Mouse (Mus musculus) heart, embryonic 11.5 days (tissue): ENCODE data around the gene Cysrt1. TPM values are rescaled to one million over a fixed set of nuclear protein-coding genes. Genes with fewer than 3 reads are reported as not detected.

Experiments
- ATAC-seq: fragments of 200-750 bp; cut with Nextera tagmentation; replicated peaks from 2 replicates; pipeline ENCODE4 v1.8.0; 2017; ENCODE audit warnings: moderate library complexity; ENCODE audit not compliant: insufficient number of reproducible peaks, low FRiP score, low TSS enrichment
- H3K27ac ChIP-seq: fragments of 300-500 bp; sonication (generic); 2 replicates; pipeline ENCODE4 v1.5.1; 2014; ENCODE audit warnings: mild to moderate bottlenecking, low read depth, low read length
- H3K27me3 ChIP-seq: fragments of 300-500 bp; sonication (generic); 2 replicates; pipeline ENCODE4 v1.6.1; 2014; ENCODE audit warnings: mild to moderate bottlenecking, low read length, mixed read lengths; ENCODE audit not compliant: control insufficient read depth, insufficient read depth
- H3K36me3 ChIP-seq: fragments of 300-500 bp; sonication (generic); 2 replicates; pipeline ENCODE4 v1.6.1; 2014; ENCODE audit warnings: mild to moderate bottlenecking, low read length, moderate library complexity, mixed read lengths; ENCODE audit not compliant: control insufficient read depth, insufficient read depth
- H3K4me1 ChIP-seq: fragments of 300-500 bp; sonication (generic); 2 replicates; pipeline ENCODE4 v1.6.1; 2014; ENCODE audit warnings: low read length; ENCODE audit not compliant: control insufficient read depth, insufficient read depth
- H3K4me2 ChIP-seq: fragments of 300-500 bp; sonication (generic); 2 replicates; pipeline ENCODE4 v1.6.1; 2014; ENCODE audit warnings: mild to moderate bottlenecking, moderate library complexity
- H3K4me3 ChIP-seq: fragments of 300-500 bp; sonication (generic); 2 replicates; pipeline ENCODE4 v1.5.1; 2014; ENCODE audit warnings: low read depth, low read length
- H3K9ac ChIP-seq: fragments of 300-500 bp; sonication (generic); 2 replicates; pipeline ENCODE4 v1.6.1; 2014; ENCODE audit warnings: mild to moderate bottlenecking, low read depth, low read length, moderate library complexity
- H3K9me3 ChIP-seq: fragments of 300-500 bp; sonication (generic); replicated peaks from 2 replicates; pipeline ENCODE4 v1.6.1; 2016; ENCODE audit warnings: low read length; ENCODE audit not compliant: control insufficient read depth
- WGBS: fragments of 180-500 bp; shearing (Covaris S2); extraction: QIAGEN DNeasy Blood & Tissue Kit; methylation state at CpG from one replicate; pipeline ENCODE4 v1.1.7; 2014; ENCODE audit not compliant: insufficient replicate concordance; 5-methylcytosine and 5-hydroxymethylcytosine counted together
- polyA plus RNA-seq: library from polyadenylated mRNA; unstranded; fragments of >200 nt; fragmentation: Nextera tagmentation; extraction: Ambion mirVana; gene quantifications from 2 replicates; pipeline ENCODE4 v1.2.1, GENCODE M21; 2014

Gene Cysrt1
- polyA plus RNA-seq, 1 experiment from 2014 or later: not detected

GRCm38 (mm10) chr2:25267746-25268309, 25.6 kb upstream of the Cysrt1 start:
- Histone ChIP-seq H3K36me3 (peaks cover 8% of the 10 kb centered on the region; the same call in 1 of the 2 replicates), H3K4me2 (no peak overlapping the region), H3K9me3 (no peaks in the 10 kb centered on the region), H3K9ac (no peak overlapping the region), H3K27ac (no peak overlapping the region), H3K4me1 (peaks cover 36% of the 10 kb centered on the region), H3K27me3 (peaks cover 16% of the 10 kb centered on the region), H3K4me3 (no peak overlapping the region)
- no peak for ATAC-seq
- WGBS: 65% methylated on average over 4 of the region's 4 CpGs

DNA sequence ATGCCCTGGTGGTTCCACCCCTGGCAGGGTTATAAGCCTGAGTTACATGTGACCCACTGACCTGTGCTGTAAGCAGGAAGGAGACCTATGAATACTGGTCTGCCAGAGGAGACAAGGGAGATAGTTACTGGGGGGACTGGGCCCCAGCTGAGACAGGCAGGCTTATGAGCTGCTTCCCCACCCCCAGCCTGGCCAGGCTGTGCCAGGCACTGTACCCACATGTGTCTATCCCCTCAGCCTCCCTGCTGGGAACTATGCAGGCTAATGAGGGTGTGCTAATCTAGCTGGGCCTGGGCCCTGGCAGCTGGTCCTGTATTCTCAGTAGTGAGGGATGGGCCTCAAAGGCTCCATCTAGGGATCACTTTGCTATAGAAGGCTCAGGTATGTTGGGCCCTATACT, 25.0 kb upstream of the Cysrt1 start:
- Histone ChIP-seq H3K27ac (no peak overlapping the region), H3K4me2 (no peak overlapping the region), H3K9ac (no peak overlapping the region), H3K27me3 (peaks cover 16% of the 10 kb centered on the region), H3K9me3 (no peaks in the 10 kb centered on the region), H3K4me3 (no peak overlapping the region), H3K36me3 (peaks cover 8% of the 10 kb centered on the region; the same call in 1 of the 2 replicates), H3K4me1 (peaks cover 36% of the 10 kb centered on the region)
- ATAC-seq: no peak

DNA sequence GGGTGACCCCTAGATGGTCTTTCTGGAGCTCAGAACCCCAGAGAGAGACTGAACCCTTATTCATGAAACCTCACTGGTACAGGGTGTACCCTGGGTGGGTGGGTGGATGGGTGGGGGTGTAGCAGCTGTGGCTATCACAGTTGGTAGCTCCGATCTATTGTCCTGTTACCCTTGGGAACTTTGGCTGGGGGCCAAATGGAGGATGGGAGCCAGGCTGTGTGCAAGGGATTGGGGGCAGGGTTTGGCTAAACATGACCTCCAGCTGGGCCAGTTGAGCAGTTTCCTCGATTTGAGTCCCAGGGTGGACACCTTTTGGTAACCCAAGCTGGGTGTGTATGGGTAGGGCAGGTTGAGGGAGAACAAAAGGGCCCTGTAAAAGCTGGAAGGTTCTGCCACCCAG, 24.5 kb upstream of the Cysrt1 start:
- ATAC-seq: no peak
- H3K9ac ChIP-seq: no peak overlapping the region
- peaks cover 36% of the 10 kb centered on the region for H3K4me1 ChIP-seq
- 58% methylated on average over 2 of the region's 2 CpGs for WGBS
- H3K4me2 ChIP-seq: no peak overlapping the region; the same call in 1 of the 2 replicates
- no peak overlapping the region for H3K4me3 ChIP-seq
- H3K9me3 ChIP-seq: no peaks in the 10 kb centered on the region
- H3K36me3 ChIP-seq: peaks cover 8% of the 10 kb centered on the region; the same call in 1 of the 2 replicates
- peaks cover 16% of the 10 kb centered on the region for H3K27me3 ChIP-seq
- H3K27ac ChIP-seq: no peak overlapping the region

- Histone ChIP-seq H3K9ac (peak overlapping the region; percentile 56; the same call in 1 of the 2 replicates), H3K4me1 (peaks cover 31% of the 10 kb centered on the region)
Measured at GRCm38 (mm10) chr2:25265897-25266656, 23.8 kb upstream of the Cysrt1 start.

GRCm38 (mm10) chr2:25264851-25265250, 22.6 kb upstream of the Cysrt1 start:
- Histone ChIP-seq H3K27ac (no peak overlapping the region), H3K4me1 (peaks cover 29% of the 10 kb centered on the region), H3K9me3 (no peaks in the 10 kb centered on the region), H3K4me2 (peak overlapping the region; percentile 19; the same call in 1 of the 2 replicates), H3K4me3 (no peak overlapping the region), H3K36me3 (peaks cover 8% of the 10 kb centered on the region; the same call in 1 of the 2 replicates), H3K9ac (no peak overlapping the region), H3K27me3 (peaks cover 16% of the 10 kb centered on the region)
- ATAC-seq: no peak
- 69% methylated on average over 3 of the region's 3 CpGs for WGBS

More at GRCm38 (mm10) chr2:25265897-25266656, 23.8 kb upstream of the Cysrt1 start:
- peak overlapping the region; percentile 12 for H3K4me2 ChIP-seq
- no peak overlapping the region for H3K27ac ChIP-seq
- H3K27me3 ChIP-seq: peaks cover 16% of the 10 kb centered on the region
- H3K4me3 ChIP-seq: no peak overlapping the region; the same call in 1 of the 2 replicates
- H3K9me3 ChIP-seq: no peaks in the 10 kb centered on the region
- WGBS: 66% methylated on average over 6 of the region's 6 CpGs
- no peak for ATAC-seq
- peaks cover 8% of the 10 kb centered on the region; the same call in 1 of the 2 replicates for H3K36me3 ChIP-seq

- ATAC-seq: no peak
- peaks cover 16% of the 10 kb centered on the region for H3K27me3 ChIP-seq
- H3K27ac ChIP-seq: no peak overlapping the region
- H3K4me1 ChIP-seq: peaks cover 29% of the 10 kb centered on the region
- 0 out of 2 replicates have a peak, but pooled peaks cover 7% of the 10 kb centered on the region for H3K36me3 ChIP-seq
- H3K4me3 ChIP-seq: no peak overlapping the region
- 71% methylated on average over 5 of the region's 5 CpGs for WGBS
- H3K9me3 ChIP-seq: no peaks in the 10 kb centered on the region
- no peak overlapping the region for H3K9ac ChIP-seq
- H3K4me2 ChIP-seq: peak overlapping the region; percentile 100; the same call in 1 of the 2 replicates
Measured at GRCm38 (mm10) chr2:25264286-25264660, 22.0 kb upstream of the Cysrt1 start.

- Histone ChIP-seq H3K4me1 (peaks cover 29% of the 10 kb centered on the region), H3K27ac (no peak overlapping the region), H3K9me3 (no peaks in the 10 kb centered on the region), H3K9ac (peak overlapping the region; percentile 78; the same call in 1 of the 2 replicates), H3K4me3 (peak overlapping the region; percentile 83), H3K27me3 (peaks cover 16% of the 10 kb centered on the region), H3K36me3 (0 out of 2 replicates have a peak, but pooled peaks cover 2% of the 10 kb centered on the region), H3K4me2 (peak overlapping the region; percentile 100)
- no peak for ATAC-seq
- WGBS: 19% methylated on average over 12 of the region's 12 CpGs
Measured at GRCm38 (mm10) chr2:25263623-25264285, 21.5 kb upstream of the Cysrt1 start.

GRCm38 (mm10) chr2:25262795-25263622, 20.8 kb upstream of the Cysrt1 start:
- Histone ChIP-seq H3K27ac (no peak overlapping the region), H3K9ac (peak overlapping the region; percentile 78), H3K27me3 (peaks cover 16% of the 10 kb centered on the region), H3K36me3 (no peaks in the 10 kb centered on the region), H3K9me3 (no peaks in the 10 kb centered on the region), H3K4me1 (peaks cover 29% of the 10 kb centered on the region), H3K4me2 (peak overlapping the region; percentile 100), H3K4me3 (peak overlapping the region; percentile 83)
- peak; percentile 3; the same call in 1 of the 2 replicates for ATAC-seq
- WGBS: under 1% methylated on average over 82 of the region's 82 CpGs
